Mouse (Mus musculus) intestine, embryonic 15.5 days (tissue): ENCODE results near the gene Slc16a14. TPM values are rescaled to one million over a fixed set of nuclear protein-coding genes. Genes with fewer than 3 reads are reported as not detected.

Experiments
- ATAC-seq: fragments of 200-750 bp; cut with Nextera tagmentation; 2 replicates; pipeline ENCODE4 v1.8.0; 2017; ENCODE audit warnings: moderate TSS enrichment, moderate library complexity
- H3K27ac ChIP-seq: fragments of 300-500 bp; sonication (generic); 2 replicates; pipeline ENCODE4 v1.5.1; 2015; ENCODE audit warnings: mild to moderate bottlenecking, inconsistent platforms
- H3K27me3 ChIP-seq: fragments of 300-500 bp; sonication (generic); replicated peaks from 2 replicates; pipeline ENCODE4 v1.6.1; 2015; ENCODE audit warnings: inconsistent platforms
- H3K36me3 ChIP-seq: fragments of 300-500 bp; sonication (generic); 2 replicates; pipeline ENCODE4 v1.6.1; 2015; ENCODE audit warnings: inconsistent platforms
- H3K4me1 ChIP-seq: fragments of 300-500 bp; sonication (generic); replicated peaks from 2 replicates; pipeline ENCODE4 v1.6.1; 2015; ENCODE audit warnings: inconsistent platforms
- H3K4me2 ChIP-seq: fragments of 300-500 bp; sonication (generic); replicated peaks from 2 replicates; pipeline ENCODE4 v1.6.1; 2015; ENCODE audit warnings: mild to moderate bottlenecking, inconsistent platforms
- H3K4me3 ChIP-seq: fragments of 300-500 bp; sonication (generic); replicated peaks from 2 replicates; pipeline ENCODE4 v1.5.1; 2015; ENCODE audit warnings: inconsistent platforms
- H3K9ac ChIP-seq: fragments of 300-500 bp; sonication (generic); 2 replicates; pipeline ENCODE4 v1.6.1; 2015; ENCODE audit warnings: inconsistent platforms
- H3K9me3 ChIP-seq: fragments of 300-500 bp; sonication (generic); 2 replicates; pipeline ENCODE4 v1.6.1; 2016; ENCODE audit warnings: inconsistent platforms
- WGBS: fragments of 180-500 bp; shearing (Covaris S2); methylation state at CpG from one replicate; pipeline ENCODE4 v1.1.7; 2015; 5-methylcytosine and 5-hydroxymethylcytosine counted together
- polyA plus RNA-seq: library from polyadenylated mRNA; unstranded; fragments of >200 nt; fragmentation: Nextera tagmentation; extraction: Ambion mirVana; gene quantifications from 2 replicates; pipeline ENCODE4 v1.2.1, GENCODE M21; 2015

Slc16a14 gene
- polyA plus RNA-seq, 1 experiment from 2014 or later, result 0.23 TPM

- 80% methylated on average over 6 of the region's 6 CpGs for WGBS
- no peak overlapping the region for H3K4me3 ChIP-seq
- no peaks in the 10 kb centered on the region for H3K36me3 ChIP-seq
- H3K4me1 ChIP-seq, result no peaks in the 10 kb centered on the region
- no peak overlapping the region for H3K9ac ChIP-seq
- no peaks in the 10 kb centered on the region for H3K27me3 ChIP-seq
- no peak overlapping the region for H3K27ac ChIP-seq
- ATAC-seq, result no peak
- H3K4me2 ChIP-seq, result no peak overlapping the region
- no peaks in the 10 kb centered on the region for H3K9me3 ChIP-seq
Measured at GRCm38 (mm10) chr1:84859597-84859996, 75.3 kb downstream of the Slc16a14 start.

Other genes starting within 250 kb of the Slc16a14 start
- gene Dner, start 238.9 kb downstream of the Slc16a14 start, polyA plus RNA-seq, result 3.9 and 4.1 TPM in 2 replicates
- 12.3 and 14.9 TPM in 2 replicates for gene Fbxo36, start 95.3 kb downstream of the Slc16a14 start, polyA plus RNA-seq
- 48.9 and 54.2 TPM in 2 replicates for gene Trip12, start 94.6 kb downstream of the Slc16a14 start, polyA plus RNA-seq
- not detected in 2 replicates for gene Gm10553, start 165.0 kb upstream of the Slc16a14 start, polyA plus RNA-seq
- not detected in 2 replicates for gene A530032D15Rik, start 174.7 kb upstream of the Slc16a14 start, polyA plus RNA-seq